8 mouse cellular contexts compared by ENCODE assay signal in the genomic region with DNA sequence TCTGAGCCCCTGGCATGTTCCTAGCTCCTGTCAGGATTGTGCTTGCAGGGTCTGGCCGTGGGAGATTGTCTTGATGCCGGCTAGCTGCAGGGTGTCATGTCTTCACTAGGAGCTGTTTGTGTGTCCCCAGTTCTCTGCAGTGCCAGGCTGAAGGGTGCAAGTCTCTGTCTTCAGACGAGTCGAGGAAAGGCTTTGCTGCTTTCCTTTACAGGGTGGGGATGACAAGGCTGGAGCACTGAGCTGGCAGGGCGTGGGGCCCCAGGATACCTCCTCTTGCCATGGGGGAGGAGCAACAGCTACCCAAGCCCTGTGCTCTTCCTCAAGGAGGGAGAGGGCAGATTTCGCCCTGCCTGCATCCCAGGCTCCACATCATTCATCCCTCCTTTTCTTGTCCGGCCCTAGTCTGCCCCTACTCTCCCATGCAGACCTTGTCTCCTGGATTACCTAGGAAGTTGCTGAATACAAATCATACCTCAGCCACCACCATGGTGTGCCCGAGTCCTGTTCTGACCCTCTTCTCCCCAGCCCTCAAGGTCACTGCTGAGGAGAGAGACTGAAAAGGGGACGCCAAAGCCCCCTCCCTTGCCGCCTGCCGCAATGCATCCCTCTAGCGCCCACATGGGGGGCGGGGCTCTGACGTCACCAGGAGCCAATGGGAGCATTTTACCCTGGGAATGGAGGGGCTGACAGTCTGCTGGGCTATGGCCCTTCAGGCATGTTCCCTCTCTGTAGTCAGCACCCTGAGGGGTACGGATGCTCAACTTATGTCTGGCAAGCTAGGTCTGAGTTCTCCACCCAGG. TPM values are rescaled to one million over a fixed set of nuclear protein-coding genes. Genes with fewer than 3 reads are reported as not detected.
DNase-seq lines count a peak whose midpoint lies in the region; ATAC-seq and TF ChIP-seq lines count a peak whose summit lies in the region.

No protein-coding gene starts in this region.

- no peak for TF ChIP-seq EP300 in liver, embryonic 14.5 days (IDR thresholded peaks at IDR 0.05; ENCODE audit: low read depth)

- no peak overlapping the region for H3K27ac ChIP-seq in kidney, embryonic 14.5 days (ENCODE audit: low read depth, low read length)
- H3K27ac ChIP-seq in cerebellum, adult 2 months (ENCODE audit: insufficient read depth, low read length) = peak overlapping the region; percentile 93
- H3K27ac ChIP-seq in intestine, postnatal 0 days (ENCODE audit: low read depth, low read length) = no peak overlapping the region
- H3K27ac ChIP-seq in liver, embryonic 14.5 days = no peak overlapping the region

- 3% methylated on average over 15 of the region's 15 CpGs for WGBS in kidney, embryonic 14.5 days
- 1% methylated on average over 15 of the region's 15 CpGs for WGBS in cerebellum, adult 2 months
- WGBS in intestine, postnatal 0 days = 3% methylated on average over 15 of the region's 15 CpGs
- 8% methylated on average over 15 of the region's 15 CpGs for WGBS in liver, embryonic 14.5 days (ENCODE audit: insufficient replicate concordance)

- peak overlapping the region; percentile 63 for H3K4me3 ChIP-seq in kidney, embryonic 14.5 days (ENCODE audit: low read length)
- peak overlapping the region; percentile 98 for H3K4me3 ChIP-seq in cerebellum, adult 2 months (replicated peaks; ENCODE audit: insufficient read depth, low read depth, low read length)
- peak overlapping the region; percentile 50 for H3K4me3 ChIP-seq in intestine, postnatal 0 days (ENCODE audit: low read depth, low read length)
- peak overlapping the region; percentile 34 to 46 for H3K4me3 ChIP-seq in liver, embryonic 14.5 days (ENCODE audit: insufficient read depth in 1 of 2, low read depth in 2 of 2, low read length in 2 of 2)

- peak; percentile 28 for ATAC-seq in kidney, embryonic 14.5 days (ENCODE audit: low FRiP score, low TSS enrichment)
- ATAC-seq in intestine, postnatal 0 days = no peak
- peak; percentile 60; the same call in 1 of the 2 replicates for ATAC-seq in liver, embryonic 14.5 days (ENCODE audit: insufficient read depth)

- H3K36me3 ChIP-seq in kidney, embryonic 14.5 days (ENCODE audit: control insufficient read depth, insufficient read depth, low read length) = no peaks in the 10 kb centered on the region
- no peaks in the 10 kb centered on the region for H3K36me3 ChIP-seq in intestine, postnatal 0 days (ENCODE audit: control insufficient read depth, insufficient read depth)
- H3K36me3 ChIP-seq in liver, embryonic 14.5 days (replicated peaks; ENCODE audit: control insufficient read depth, insufficient read depth, low read depth) = no peaks in the 10 kb centered on the region

- H3K27me3 ChIP-seq in kidney, embryonic 14.5 days (ENCODE audit: control insufficient read depth, insufficient read depth, low read length) = no peaks in the 10 kb centered on the region
- no peaks in the 10 kb centered on the region for H3K27me3 ChIP-seq in cerebellum, adult 2 months (ENCODE audit: control insufficient read depth, insufficient read depth, low read length)
- H3K27me3 ChIP-seq in intestine, postnatal 0 days (replicated peaks; ENCODE audit: control insufficient read depth, insufficient read depth, low read length) = 0 out of 2 replicates have a peak, but pooled peaks cover 8% of the 10 kb centered on the region
- H3K27me3 ChIP-seq in liver, embryonic 14.5 days (ENCODE audit: control insufficient read depth, insufficient read depth, low read length) = no peaks in the 10 kb centered on the region

- TF ChIP-seq CTCF in cerebellum, adult 2 months (IDR thresholded peaks at IDR 0.05; ENCODE audit: borderline replicate concordance, insufficient read depth, low read depth, low read length) = no peak
- no peak for TF ChIP-seq CTCF in intestine, postnatal 0 days (IDR thresholded peaks at IDR 0.05; ENCODE audit: low read depth)
- no peak for TF ChIP-seq CTCF in liver, embryonic 14.5 days (IDR thresholded peaks at IDR 0.05; ENCODE audit: low read depth)

- peak overlapping the region; percentile 98 for H3K4me2 ChIP-seq in kidney, embryonic 14.5 days (replicated peaks; ENCODE audit: low read depth, low read length)
- H3K4me2 ChIP-seq in intestine, postnatal 0 days (replicated peaks; ENCODE audit: low read depth) = peak overlapping the region; percentile 98
- H3K4me2 ChIP-seq in liver, embryonic 14.5 days (ENCODE audit: low read depth) = peak overlapping the region; percentile 73

- no peaks in the 10 kb centered on the region for H3K9me3 ChIP-seq in kidney, embryonic 14.5 days (ENCODE audit: control insufficient read depth, low read length)
- no peaks in the 10 kb centered on the region for H3K9me3 ChIP-seq in intestine, postnatal 0 days (ENCODE audit: control insufficient read depth)
- no peaks in the 10 kb centered on the region for H3K9me3 ChIP-seq in liver, embryonic 14.5 days (ENCODE audit: control insufficient read depth, low read length)

- H3K4me1 ChIP-seq in kidney, embryonic 14.5 days (ENCODE audit: control insufficient read depth, insufficient read depth, low read length) = peaks cover 8% of the 10 kb centered on the region; the same call in 1 of the 2 replicates
- H3K4me1 ChIP-seq in cerebellum, adult 2 months (ENCODE audit: control insufficient read depth, insufficient read depth, low read length) = peaks cover 25% of the 10 kb centered on the region
- peaks cover 11% of the 10 kb centered on the region; the same call in 1 of the 2 replicates for H3K4me1 ChIP-seq in intestine, postnatal 0 days (replicated peaks; ENCODE audit: control insufficient read depth, insufficient read depth, low read length)
- H3K4me1 ChIP-seq in liver, embryonic 14.5 days (replicated peaks; ENCODE audit: control insufficient read depth in 2 of 2, insufficient read depth in 2 of 2, low read length in 1 of 2) = peaks cover 0 to 9% of the 10 kb centered on the region in 2 experiments; a peak in 2 of 4 replicates

- TF ChIP-seq POLR2A in cerebellum, adult 2 months (IDR thresholded peaks at IDR 0.05; ENCODE audit: borderline replicate concordance, insufficient read depth, low read length) = peak; percentile 66; the same call in 1 of the 2 replicates

- DNase-seq in kidney, adult 9 months = no peak
- peak; percentile 90 to 92 for DNase-seq in cerebellum, adult 2 months
- peak; percentile 82 to 91 for DNase-seq in frontal cortex, adult 2 months (ENCODE audit: extremely low spot score in 1 of 2, low spot score in 1 of 2)
- no peak for DNase-seq in liver, embryonic 14.5 days (ENCODE audit: low read depth in 3 of 3, low spot score in 3 of 3)
- DNase-seq in retina, postnatal 1 day = peak; percentile 92
- no peak for DNase-seq in yolk sac, embryonic 10.5 days (ENCODE audit: low spot score)

- peak overlapping the region; percentile 60; the same call in 1 of the 2 replicates for H3K9ac ChIP-seq in kidney, embryonic 14.5 days (ENCODE audit: low read depth, low read length)
- H3K9ac ChIP-seq in intestine, postnatal 0 days (ENCODE audit: low read depth, low read length) = peak overlapping the region; percentile 38; the same call in 1 of the 2 replicates
- H3K9ac ChIP-seq in liver, embryonic 14.5 days (replicated peaks) = no peak overlapping the region

RNA-seq across cellular contexts. Expression of a gene that starts 12.0 kb away (rescaled TPM):
- polyA plus RNA-seq in kidney, embryonic 14.5 days (2014; fragmentation: Nextera tagmentation; extraction: Ambion mirVana) = 21.6 and 25.1 TPM in 2 replicates
- 26.7 and 27.8 TPM in 2 replicates for polyA plus RNA-seq in cerebellum, adult 2 months (2012; rRNA removed)
- polyA plus RNA-seq in frontal cortex, adult 2 months (2012; rRNA removed) = 27.7 and 35.3 TPM in 2 replicates
- polyA plus RNA-seq in intestine, postnatal 0 days (2015; fragmentation: Nextera tagmentation; extraction: Ambion mirVana) = 8.2 and 9.3 TPM in 2 replicates
- polyA plus RNA-seq in liver, embryonic 14.5 days (2012; rRNA removed) = 8.2 and 16.0 TPM in 2 replicates
- 15.0 and 17.4 TPM in 2 replicates for polyA plus RNA-seq in liver, embryonic 14.5 days (2014; fragmentation: Nextera tagmentation; extraction: Ambion mirVana)

RNA-seq across cellular contexts. Expression of a gene that starts 26.9 kb away (rescaled TPM):
- 6.7 and 11.4 TPM in 2 replicates for polyA plus RNA-seq in kidney, embryonic 14.5 days (2014; fragmentation: Nextera tagmentation; extraction: Ambion mirVana)
- 1,847 and 1,940 TPM in 2 replicates for polyA plus RNA-seq in cerebellum, adult 2 months (2012; rRNA removed)
- 2,429 and 2,489 TPM in 2 replicates for polyA plus RNA-seq in frontal cortex, adult 2 months (2012; rRNA removed)
- 11.5 and 13.1 TPM in 2 replicates for polyA plus RNA-seq in intestine, postnatal 0 days (2015; fragmentation: Nextera tagmentation; extraction: Ambion mirVana)
- 0.81 and 0.95 TPM in 2 replicates for polyA plus RNA-seq in liver, embryonic 14.5 days (2012; rRNA removed)
- 0.62 and 1.0 TPM in 2 replicates for polyA plus RNA-seq in liver, embryonic 14.5 days (2014; fragmentation: Nextera tagmentation; extraction: Ambion mirVana)

Comparison
In these comparisons a context has a peak if more than half of its experiments do, and no peak if none do; other contexts are left out.
1. H3K4me3 ChIP-seq: peak in every context shown above with its lines; median percentile 98 in cerebellum, adult 2 months; 63 in kidney, embryonic 14.5 days; 50 in intestine, postnatal 0 days; 40 in liver, embryonic 14.5 days.
2. DNase-seq: peak in cerebellum, adult 2 months (2 of 2), frontal cortex, adult 2 months (2 of 2) and retina, postnatal 1 day (single experiment); none in kidney, adult 9 months (single experiment), liver, embryonic 14.5 days (0 of 3) and yolk sac, embryonic 10.5 days (single experiment).
3. RNA of a gene that starts 26.9 kb away (polyA plus RNA-seq): 2,429 to 2,489 TPM in frontal cortex, adult 2 months and 1,847 to 1,940 TPM in cerebellum, adult 2 months; 11.5 to 13.1 TPM in intestine, postnatal 0 days, 6.7 to 11.4 TPM in kidney, embryonic 14.5 days and 0.62 to 1.0 TPM in liver, embryonic 14.5 days; every median in the first group is over 100 times any median in the second.
4. Peak in every context shown above with its lines, with median percentiles within 50 percentile points of each other: H3K4me2 ChIP-seq.